Comparison of ENCODE assay signal across 9 mouse cellular contexts in the genomic region with DNA sequence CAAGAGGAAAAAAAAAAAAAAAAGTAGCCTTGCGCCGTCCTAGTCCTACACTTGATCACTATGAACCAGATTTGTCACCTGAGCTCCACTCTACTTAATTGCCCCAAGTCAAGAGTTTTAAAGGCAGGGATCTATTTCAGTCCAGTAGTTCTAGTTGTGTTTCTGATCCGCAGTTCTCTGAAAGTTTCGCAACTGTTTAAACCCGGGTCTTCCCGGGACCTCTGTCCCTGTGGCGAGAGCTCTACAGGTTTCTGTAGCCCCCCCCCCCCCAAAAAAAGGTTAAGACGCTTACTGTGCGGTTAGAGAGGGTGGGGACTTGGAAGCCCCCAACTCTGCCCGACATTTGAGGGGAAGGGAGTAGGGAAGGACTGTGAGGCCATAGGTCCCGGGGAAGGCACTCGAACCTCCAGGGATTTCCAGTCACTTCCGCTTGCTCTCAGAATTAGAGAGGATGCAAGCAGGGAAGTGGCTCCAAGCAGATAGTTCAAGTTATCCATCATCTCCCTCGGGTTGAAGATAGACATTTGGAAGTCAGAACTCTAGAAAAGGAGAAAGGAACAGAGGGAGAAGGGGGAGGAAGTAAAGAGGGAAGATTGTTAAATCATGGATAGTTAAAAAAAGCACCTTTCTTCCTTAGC. TPM values are rescaled to one million over a fixed set of nuclear protein-coding genes. Genes with fewer than 3 reads are reported as not detected.
DNase-seq lines count a peak whose midpoint lies in the region; ATAC-seq lines count a peak whose summit lies in the region.
"Had no signal": no experiment of that assay in that cellular context is flagged by ENCODE, and none has a peak within 500 bp of the region (broad histone marks: within the 10 kb centered on the region; RNA-seq: fewer than 3 reads in every experiment).

No protein-coding gene starts in this region.

- peaks cover 4% of the 10 kb centered on the region; the same call in 1 of the 2 replicates for H3K9me3 ChIP-seq in kidney, embryonic 14.5 days (ENCODE audit: control insufficient read depth, low read length)
- peaks cover 13% of the 10 kb centered on the region for H3K9me3 ChIP-seq in forebrain, embryonic 13.5 days (replicated peaks)
- H3K9me3 ChIP-seq in intestine, embryonic 16.5 days (ENCODE audit: control insufficient read depth, low read length): 0 out of 2 replicates have a peak, but pooled peaks cover 4% of the 10 kb centered on the region

- H3K4me3 ChIP-seq in kidney, embryonic 14.5 days (ENCODE audit: low read length): peak overlapping the region; percentile 70
- peak overlapping the region; percentile 58 for H3K4me3 ChIP-seq in forebrain, embryonic 13.5 days
- peak overlapping the region; percentile 69 for H3K4me3 ChIP-seq in intestine, embryonic 16.5 days (ENCODE audit: low read length)
- H3K4me3 ChIP-seq: erythroblast, embryonic 14.5 days had no signal

- intact Hi-C loops in left cerebral cortex, postnatal 25 days (cut with DNase I): loop anchor here (5.0 kb wide), 1 partner anchor 503 kb away; no protein-coding TSS in a partner anchor

- H3K27me3 ChIP-seq in kidney, embryonic 14.5 days (ENCODE audit: control insufficient read depth, insufficient read depth, low read length): no peaks in the 10 kb centered on the region
- peaks cover 60% of the 10 kb centered on the region for H3K27me3 ChIP-seq in forebrain, embryonic 13.5 days
- H3K27me3 ChIP-seq in intestine, embryonic 16.5 days (replicated peaks; ENCODE audit: control insufficient read depth, insufficient read depth, low read length): no peaks in the 10 kb centered on the region; the same call in 1 of the 2 replicates

- DNase-seq in kidney, adult 18-20 months: no peak
- peak; percentile 31 for DNase-seq in neural tube, embryonic 10.5 days (ENCODE audit: extremely low spot score, low spot score)
- no peak for DNase-seq in frontal cortex, adult 2 months (ENCODE audit: extremely low spot score in 1 of 2, low spot score in 1 of 2)
- DNase-seq in layer of hippocampus, adult 11-12 months (ENCODE audit: low spot score): no peak
- DNase-seq in left cerebral cortex, postnatal 25 days (ENCODE audit: low spot score in 2 of 2): no peak

- H3K9ac ChIP-seq in kidney, embryonic 14.5 days (ENCODE audit: low read depth, low read length): peak overlapping the region; percentile 74; the same call in 1 of the 2 replicates
- peak overlapping the region; percentile 68; the same call in 1 of the 2 replicates for H3K9ac ChIP-seq in forebrain, embryonic 13.5 days
- peak overlapping the region; percentile 76; the same call in 1 of the 2 replicates for H3K9ac ChIP-seq in intestine, embryonic 16.5 days (ENCODE audit: low read depth, low read length)

- H3K36me3 ChIP-seq in kidney, embryonic 14.5 days (ENCODE audit: control insufficient read depth, insufficient read depth, low read length): no peaks in the 10 kb centered on the region
- no peaks in the 10 kb centered on the region for H3K36me3 ChIP-seq in forebrain, embryonic 13.5 days (ENCODE audit: poor library complexity, severe bottlenecking)
- H3K36me3 ChIP-seq in intestine, embryonic 16.5 days (ENCODE audit: control insufficient read depth, insufficient read depth, low read length): no peaks in the 10 kb centered on the region

- ATAC-seq in kidney, embryonic 14.5 days (ENCODE audit: low FRiP score, low TSS enrichment): no peak
- no peak for ATAC-seq in forebrain, embryonic 13.5 days
- ATAC-seq in intestine, embryonic 16.5 days: no peak

- peak overlapping the region; percentile 88 for H3K4me2 ChIP-seq in kidney, embryonic 14.5 days (replicated peaks; ENCODE audit: low read depth, low read length)
- peak overlapping the region; percentile 96 for H3K4me2 ChIP-seq in forebrain, embryonic 13.5 days
- peak overlapping the region; percentile 95 for H3K4me2 ChIP-seq in intestine, embryonic 16.5 days (ENCODE audit: low read depth, low read length)

- peak overlapping the region; percentile 87; the same call in 1 of the 2 replicates for H3K27ac ChIP-seq in kidney, embryonic 14.5 days (ENCODE audit: low read depth, low read length)
- H3K27ac ChIP-seq in forebrain, embryonic 13.5 days: no peak overlapping the region
- H3K27ac ChIP-seq in intestine, embryonic 16.5 days (ENCODE audit: low read length): no peak overlapping the region

- 7% methylated on average over 14 of the region's 14 CpGs for WGBS in kidney, embryonic 14.5 days
- WGBS in forebrain, embryonic 13.5 days: 8% methylated on average over 14 of the region's 14 CpGs
- 15% methylated on average over 14 of the region's 14 CpGs for WGBS in intestine, embryonic 16.5 days

- H3K4me1 ChIP-seq in kidney, embryonic 14.5 days (ENCODE audit: control insufficient read depth, insufficient read depth, low read length): peaks cover 6% of the 10 kb centered on the region
- H3K4me1 ChIP-seq in forebrain, embryonic 13.5 days: peaks cover 43% of the 10 kb centered on the region
- peaks cover 5% of the 10 kb centered on the region for H3K4me1 ChIP-seq in intestine, embryonic 16.5 days (ENCODE audit: control insufficient read depth, insufficient read depth, low read length)

RNA-seq across cellular contexts. Expression of a gene that starts 0.9 kb away (rescaled TPM):
- polyA plus RNA-seq in kidney, embryonic 14.5 days (2014; fragmentation: Nextera tagmentation; extraction: Ambion mirVana): 19.9 and 20.7 TPM in 2 replicates
- polyA plus RNA-seq in forebrain, embryonic 13.5 days (2015; fragmentation: Nextera tagmentation; extraction: Ambion mirVana): 0.89 and 1.4 TPM in 2 replicates
- 7.9 and 9.4 TPM in 2 replicates for polyA plus RNA-seq in intestine, embryonic 16.5 days (2015; fragmentation: Nextera tagmentation; extraction: Ambion mirVana)
- 1.1 and 1.3 TPM in 2 replicates for polyA plus RNA-seq in frontal cortex, adult 2 months (2012; rRNA removed)
- total RNA-seq in left cerebral cortex, postnatal 25 days (2021): 1 to 10 TPM; 2.9 to 3.0 TPM
- polyA plus RNA-seq: erythroblast, embryonic 14.5 days had no signal
